Mouse (Mus musculus) liver, adult 2 months (tissue): ENCODE data around the gene S100a6. TPM values are rescaled to one million over a fixed set of nuclear protein-coding genes. Genes with fewer than 3 reads are reported as not detected.

Source experiments
- DNase-seq: peaks from one replicate; pipeline ENCODE4 v3.0.0-alpha.2; 2011; ENCODE audit warnings: low read depth, low spot score; ENCODE audit errors: extremely low read depth
- H3K27ac ChIP-seq: fragments of 200-500 bp; replicated peaks from 2 replicates; pipeline ENCODE4 v1.5.1; 2012; ENCODE audit warnings: low read depth, mild to moderate bottlenecking, control low read depth, inconsistent platforms, low read length; ENCODE audit not compliant: insufficient read depth
- H3K27me3 ChIP-seq: fragments of 200-500 bp; 2 replicates; pipeline ENCODE4 v1.6.1; 2012; ENCODE audit warnings: mild to moderate bottlenecking, moderate library complexity, low read length, inconsistent platforms; ENCODE audit not compliant: control insufficient read depth, insufficient read depth
- H3K36me3 ChIP-seq: fragments of 200-500 bp; 2 replicates; pipeline ENCODE4 v1.6.1; 2012; ENCODE audit warnings: low read length, inconsistent platforms; ENCODE audit not compliant: control insufficient read depth, insufficient read depth
- H3K4me1 ChIP-seq: fragments of 200-500 bp; 2 replicates; pipeline ENCODE4 v1.6.1; 2011; ENCODE audit warnings: low read length; ENCODE audit not compliant: control insufficient read depth, insufficient read depth
- H3K4me3 ChIP-seq: fragments of 200-500 bp; 2 replicates; pipeline ENCODE4 v1.5.1; 2011; ENCODE audit warnings: low read depth, mild to moderate bottlenecking, control low read depth, low read length, moderate library complexity; ENCODE audit not compliant: insufficient read depth
- H3K79me2 ChIP-seq: fragments of 200-500 bp; 2 replicates; pipeline ENCODE4 v1.6.1; 2012; ENCODE audit warnings: inconsistent platforms, mild to moderate bottlenecking, low read length, moderate library complexity; ENCODE audit not compliant: control insufficient read depth, insufficient read depth
- H3K9ac ChIP-seq: fragments of 200-500 bp; 2 replicates; pipeline ENCODE4 v1.6.1; 2012; ENCODE audit warnings: low read depth, mild to moderate bottlenecking, control low read depth, inconsistent platforms, low read length
- CTCF ChIP-seq: fragments of 200-500 bp; IDR thresholded peaks from 2 replicates; pipeline ENCODE4 v1.5.1; 2011; ENCODE audit warnings: low read depth, low read length, control low read depth
- POLR2A ChIP-seq: fragments of 200-500 bp; IDR thresholded peaks from 2 replicates; pipeline ENCODE4 v1.6.1; 2011; ENCODE audit warnings: low read length, control low read depth; ENCODE audit not compliant: insufficient read depth; ENCODE audit errors: extremely low read depth
- WGBS: fragments of 180-500 bp; shearing (Covaris S2); methylation state at CpG from one replicate; pipeline ENCODE4 v1.1.7; 2018; 5-methylcytosine and 5-hydroxymethylcytosine counted together
- polyA plus RNA-seq: library from polyadenylated mRNA; depleted of rRNA; stranded (reverse); fragments of >200 nt; gene quantifications from 2 replicates; pipeline ENCODE4 v1.2.3, GENCODE M21; 2012
- total RNA-seq: library from RNA; depleted of rRNA; stranded (reverse); fragments of >200 nt; gene quantifications from 2 replicates; pipeline ENCODE4 v1.2.3, GENCODE M21; 2014

Gene S100a6
- total and polyA plus RNA-seq, 2 experiments, result 2.4 to 8.1 TPM

GRCm38 (mm10) chr3:90603623-90604022 lies 9.1 kb upstream of the S100a6 start, which contains the start of gene S100a4:
Gene S100a4, plus strand, starts transcription at chr3:90603771.
- Histone ChIP-seq H3K4me1 (no peaks in the 10 kb centered on the region), H3K79me2 (no peaks in the 10 kb centered on the region), H3K4me3 (no peak within 1 kb of the TSS), H3K36me3 (no peaks in the 10 kb centered on the region), H3K27me3 (no peaks in the 10 kb centered on the region), H3K27ac (no peak within 1 kb of the TSS), H3K9ac (no peak within 1 kb of the TSS)
- DNase-seq, result no peak
- WGBS, result 54% methylated on average over 3 of the region's 3 CpGs
- TF ChIP-seq CTCF, result no peak
- no peak for TF ChIP-seq POLR2A

- WGBS, result 74% methylated on average over 4 of the region's 4 CpGs
- no peaks in the 10 kb centered on the region for H3K4me1 ChIP-seq
- H3K9ac ChIP-seq, result no peak overlapping the region
- H3K27me3 ChIP-seq, result no peaks in the 10 kb centered on the region
- no peak overlapping the region for H3K4me3 ChIP-seq
- no peak overlapping the region for H3K27ac ChIP-seq
- H3K36me3 ChIP-seq, result no peaks in the 10 kb centered on the region
- H3K79me2 ChIP-seq, result no peaks in the 10 kb centered on the region
- DNase-seq, result no peak
- TF ChIP-seq CTCF, result no peak
- no peak for TF ChIP-seq POLR2A
These were observed 8.3 kb upstream of the S100a6 start for GRCm38 (mm10) chr3:90604416-90604815.

- no peak overlapping the region for H3K4me3 ChIP-seq
- no peak overlapping the region for H3K9ac ChIP-seq
- H3K4me1 ChIP-seq, result no peaks in the 10 kb centered on the region
- 78% methylated on average over 3 of the region's 3 CpGs for WGBS
- no peaks in the 10 kb centered on the region for H3K27me3 ChIP-seq
- no peak for DNase-seq
- H3K79me2 ChIP-seq, result no peaks in the 10 kb centered on the region
- no peak for TF ChIP-seq POLR2A
- TF ChIP-seq CTCF, result no peak
- no peak overlapping the region for H3K27ac ChIP-seq
- H3K36me3 ChIP-seq, result no peaks in the 10 kb centered on the region
These were observed 7.6 kb upstream of the S100a6 start for GRCm38 (mm10) chr3:90605049-90605448.

GRCm38 (mm10) chr3:90605736-90606135 lies 6.9 kb upstream of the S100a6 start:
- Histone ChIP-seq H3K4me1 (no peaks in the 10 kb centered on the region), H3K4me3 (no peak overlapping the region), H3K27ac (no peak overlapping the region), H3K79me2 (no peaks in the 10 kb centered on the region), H3K9ac (no peak overlapping the region), H3K27me3 (no peaks in the 10 kb centered on the region), H3K36me3 (no peaks in the 10 kb centered on the region)
- 87% methylated on average over 2 of the region's 2 CpGs for WGBS
- TF ChIP-seq POLR2A (no peak), CTCF (no peak)
- DNase-seq, result no peak

- no peak overlapping the region for H3K27ac ChIP-seq
- no peak overlapping the region for H3K9ac ChIP-seq
- no peaks in the 10 kb centered on the region for H3K79me2 ChIP-seq
- WGBS, result 90% methylated on average over 6 of the region's 6 CpGs
- H3K27me3 ChIP-seq, result no peaks in the 10 kb centered on the region
- DNase-seq, result no peak
- H3K36me3 ChIP-seq, result no peaks in the 10 kb centered on the region
- no peaks in the 10 kb centered on the region for H3K4me1 ChIP-seq
- no peak overlapping the region for H3K4me3 ChIP-seq
- TF ChIP-seq CTCF (no peak), POLR2A (no peak)
These were observed 6.5 kb upstream of the S100a6 start for GRCm38 (mm10) chr3:90606185-90606584.

GRCm38 (mm10) chr3:90607361-90607760 lies 5.3 kb upstream of the S100a6 start:
- no peak for TF ChIP-seq POLR2A
- TF ChIP-seq CTCF, result no peak
- 76% methylated on average over 3 of the region's 3 CpGs for WGBS
- no peaks in the 10 kb centered on the region for H3K27me3 ChIP-seq
- H3K9ac ChIP-seq, result no peak overlapping the region
- no peaks in the 10 kb centered on the region for H3K79me2 ChIP-seq
- DNase-seq, result no peak
- H3K36me3 ChIP-seq, result no peaks in the 10 kb centered on the region
- no peak overlapping the region for H3K4me3 ChIP-seq
- H3K27ac ChIP-seq, result no peak overlapping the region
- no peaks in the 10 kb centered on the region for H3K4me1 ChIP-seq
